Mouse (Mus musculus) retina, embryonic 14.5 days (tissue): ENCODE measurements around the gene Olfr214.
"Not testable (repeated sequence)": the region's sequence is repeated elsewhere in the genome, so short reads cannot be mapped to it uniquely, and the experiment has no call there.

Source experiments
- DNase-seq: peaks from one replicate; pipeline ENCODE4 v3.0.0-alpha.2; 2015; ENCODE audit warnings: low spot score

The Olfr214 gene

DNA sequence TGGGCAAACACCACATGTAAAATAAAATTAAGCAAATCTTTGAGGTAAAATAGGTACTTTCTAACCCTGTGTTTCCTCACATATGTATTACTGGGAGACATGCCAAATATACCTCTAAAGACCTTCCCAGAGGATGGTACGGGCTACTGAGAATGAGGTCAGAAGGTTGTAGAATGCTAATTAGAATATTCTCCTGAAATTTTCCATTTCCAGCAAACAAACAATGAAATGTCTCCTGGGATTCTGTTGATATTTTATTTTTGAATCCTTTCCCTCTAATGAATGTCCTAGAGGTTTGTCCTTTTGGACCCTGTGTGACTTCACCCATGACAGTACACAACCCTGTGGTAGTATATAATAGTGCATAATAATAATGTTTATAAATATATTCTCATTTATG is at the start of gene Olfr214:
TSS of gene Olfr214 (plus strand) at position 301 of the 400 bp plus-strand sequence.
- DNase-seq = no peak

- not testable (repeated sequence) for DNase-seq
These were observed 47.6 kb upstream of the Olfr214 start, which contains the start of gene Olfr212 for GRCm38 (mm10) chr6:116506302-116507003. TSS of gene Olfr212 (plus strand) at chr6:116506516.

- no peak for DNase-seq
These were observed 39.2 kb upstream of the Olfr214 start for GRCm38 (mm10) chr6:116514832-116515231.

DNA sequence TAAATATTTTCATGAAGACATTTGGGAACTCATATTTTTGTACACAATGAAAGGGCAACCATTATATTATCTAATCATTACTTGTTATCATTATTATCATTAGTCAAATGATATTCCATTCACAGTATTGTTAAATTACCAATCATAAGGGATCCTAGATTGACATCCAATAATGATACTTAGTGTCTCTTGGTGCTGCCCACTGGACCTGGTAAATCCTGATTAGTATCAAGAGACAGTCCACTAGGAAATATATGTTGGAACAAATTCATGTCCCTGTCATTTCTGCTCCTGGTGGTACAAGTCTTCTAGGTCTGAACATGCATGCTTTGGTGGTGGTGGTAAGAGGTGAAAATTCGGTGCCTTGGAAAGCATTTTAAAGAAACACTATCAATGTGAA is 15.9 kb upstream of the Olfr214 start, which contains the start of gene Olfr213:
TSS of gene Olfr213 (plus strand) at position 301 of the 400 bp plus-strand sequence.
- DNase-seq = no peak

DNA sequence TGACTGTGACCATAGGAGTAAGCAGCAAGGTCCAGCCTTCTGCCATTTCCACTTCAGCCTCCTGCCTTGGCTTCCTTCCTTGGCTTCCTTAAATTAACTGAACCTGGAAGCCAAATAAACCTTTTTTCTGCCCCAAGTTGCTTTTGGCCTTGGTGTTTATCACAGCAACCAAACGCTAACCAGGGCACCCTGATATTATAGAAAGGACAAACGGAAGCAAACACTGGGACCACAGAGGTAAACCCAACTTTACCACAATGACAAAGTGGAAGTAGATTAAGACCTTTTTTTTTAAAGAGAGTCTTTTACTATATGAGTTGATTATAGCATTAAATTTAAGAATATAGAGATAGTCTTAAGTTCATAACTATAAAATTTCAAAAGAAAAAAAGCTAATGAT is 11.5 kb upstream of the Olfr214 start:
- DNase-seq = no peak

- DNase-seq = not testable (repeated sequence)
These were observed 3.2 kb upstream of the Olfr214 start, which contains the start of gene Gm5580 for GRCm38 (mm10) chr6:116550841-116551240. TSS of gene Gm5580 (plus strand) at chr6:116551141.

- DNase-seq = no peak
These were observed 917 bp downstream of the Olfr214 start for GRCm38 (mm10) chr6:116554952-116555351.

DNA sequence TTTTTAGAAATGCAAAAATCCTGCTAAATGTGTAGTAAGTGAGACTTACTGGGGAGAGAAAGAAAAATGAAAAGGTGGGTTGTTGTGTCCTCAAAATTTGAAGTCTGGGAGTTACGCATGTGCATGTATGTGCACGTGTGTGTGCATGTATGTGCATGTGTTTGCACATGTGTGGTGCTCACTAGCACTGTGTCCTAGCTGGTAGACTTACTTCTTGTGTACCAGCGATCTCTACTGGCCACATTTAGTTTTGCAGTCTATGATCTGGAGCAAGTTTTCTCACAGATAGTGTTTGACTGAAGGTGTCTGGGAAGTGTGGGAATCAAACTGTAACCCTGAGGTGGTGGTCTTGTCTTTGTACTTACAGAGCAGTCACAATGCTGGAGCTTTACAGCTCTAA is 15.8 kb downstream of the Olfr214 start:
- peak; percentile 75 for DNase-seq

GRCm38 (mm10) chr6:116584095-116584494 is 30.1 kb downstream of the Olfr214 start, which contains the start of gene Olfr215:
TSS of gene Olfr215 (minus strand) at chr6:116584195.
- DNase-seq = no peak

GRCm38 (mm10) chr6:116600969-116601368 is 46.9 kb downstream of the Olfr214 start:
- DNase-seq = not testable (repeated sequence)

DNA sequence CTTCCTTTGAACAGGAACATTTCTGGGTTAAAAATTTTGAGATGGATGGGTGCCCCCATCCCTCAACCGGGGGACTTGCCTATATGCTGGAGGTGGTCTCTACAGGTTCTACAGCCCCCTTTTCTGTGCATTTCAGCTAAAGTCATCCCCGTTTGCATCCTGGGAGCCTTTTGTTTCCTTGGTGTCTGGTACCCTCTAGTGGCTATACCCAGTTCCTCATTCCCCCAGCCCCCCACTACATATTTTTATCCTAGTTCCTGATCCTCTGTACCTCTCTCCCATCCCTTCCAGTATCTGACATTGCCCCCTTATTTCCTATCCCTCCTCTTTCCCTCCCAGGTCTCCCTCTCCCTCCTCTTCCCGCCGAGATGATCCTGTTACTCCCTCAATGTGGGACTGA is 53.2 kb downstream of the Olfr214 start:
- DNase-seq = no peak
